Mouse (Mus musculus) naive thymus-derived CD4-positive, alpha-beta T cell, adult 2 months (primary cell): ENCODE data around the gene Rnf130.
"Not testable (repeated sequence)": the region's sequence is repeated elsewhere in the genome, so short reads cannot be mapped to it uniquely, and the experiment has no call there.

Experiments
- DNase-seq: peaks from one replicate; pipeline ENCODE4 v3.0.0-alpha.2; 2011; ENCODE audit warnings: low read depth

Rnf130 gene

GRCm38 (mm10) chr11:50089840-50090239, 64.7 kb downstream of the Rnf130 start:
- DNase-seq, result no peak

DNA sequence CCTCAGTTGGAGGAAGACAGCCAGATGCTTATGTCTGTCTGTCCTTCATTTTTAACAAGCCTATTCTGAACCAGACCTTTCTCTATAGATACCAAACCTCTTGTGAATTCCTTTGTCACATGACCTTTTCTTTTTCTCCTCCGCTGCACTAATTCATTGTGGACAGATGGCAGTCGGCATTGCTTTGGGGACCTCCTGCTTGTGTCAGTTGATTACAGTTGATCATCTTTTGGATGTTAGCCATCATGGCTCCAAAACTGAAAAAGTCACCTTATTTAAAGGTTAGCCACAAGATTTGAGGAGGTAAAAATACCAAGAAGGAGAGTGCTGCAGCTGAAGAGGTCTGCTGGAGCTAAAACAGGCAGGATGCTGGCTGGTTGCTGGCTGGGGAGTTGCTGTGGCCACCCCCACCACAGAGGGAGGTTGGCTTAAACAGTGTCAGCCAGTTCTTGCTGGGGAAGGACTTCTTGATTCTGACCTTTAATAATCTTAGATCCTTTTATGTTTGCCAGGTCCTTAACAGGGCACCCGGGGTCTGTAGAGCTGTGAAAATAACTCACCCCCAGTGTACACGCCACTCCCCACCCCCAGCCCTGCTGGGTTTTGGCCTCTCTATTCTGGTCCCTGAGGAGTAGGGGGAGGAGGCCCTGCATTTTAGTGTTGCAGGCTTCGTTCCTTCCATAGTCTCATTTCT, 66.0 kb downstream of the Rnf130 start:
- DNase-seq, result no peak

- DNase-seq, result no peak
These were observed 66.5 kb downstream of the Rnf130 start for GRCm38 (mm10) chr11:50091681-50092080.

DNA sequence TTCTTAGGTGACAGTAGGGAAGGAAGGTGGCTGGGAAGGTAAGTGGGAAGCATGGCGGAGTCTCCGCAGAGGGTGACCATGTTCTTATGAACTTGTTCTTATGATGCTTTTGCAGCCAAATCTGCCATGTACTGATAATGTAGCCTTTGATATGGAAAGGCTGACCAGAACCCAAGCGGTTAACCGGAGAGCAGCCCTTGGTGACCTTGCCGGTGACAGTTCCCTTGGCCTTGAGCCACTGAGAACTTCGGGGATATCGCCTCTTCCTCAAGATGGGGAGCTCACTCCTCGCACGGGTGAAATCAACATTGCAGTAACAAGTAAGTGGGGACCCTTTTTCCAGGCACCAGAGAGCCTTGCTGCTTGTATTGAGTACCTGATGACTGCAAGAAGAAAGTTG, 70.5 kb downstream of the Rnf130 start:
- DNase-seq, result no peak

DNA sequence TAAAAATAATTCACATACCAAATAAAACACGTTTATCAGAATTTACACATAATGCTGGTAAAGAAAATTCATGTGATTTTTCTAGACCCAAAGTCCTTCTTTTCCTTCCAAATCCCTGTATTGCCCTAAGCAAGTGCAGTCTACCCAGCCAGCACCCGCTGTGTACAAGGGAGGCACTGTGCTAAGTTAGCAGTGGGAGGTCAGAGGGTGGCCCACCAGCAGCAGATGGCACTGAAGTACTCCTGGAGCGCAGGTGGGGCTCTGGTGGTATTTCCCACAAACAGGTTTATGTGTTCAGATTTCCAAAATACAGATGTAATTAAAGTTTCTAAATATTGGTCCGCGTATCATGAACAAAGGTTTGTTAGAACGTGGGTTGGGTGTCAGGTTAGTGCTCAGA, 71.9 kb downstream of the Rnf130 start:
- no peak for DNase-seq

GRCm38 (mm10) chr11:50098961-50099481, 73.9 kb downstream of the Rnf130 start:
- no peak for DNase-seq

- DNase-seq, result no peak
These were observed 74.5 kb downstream of the Rnf130 start for GRCm38 (mm10) chr11:50099692-50100091.

DNA sequence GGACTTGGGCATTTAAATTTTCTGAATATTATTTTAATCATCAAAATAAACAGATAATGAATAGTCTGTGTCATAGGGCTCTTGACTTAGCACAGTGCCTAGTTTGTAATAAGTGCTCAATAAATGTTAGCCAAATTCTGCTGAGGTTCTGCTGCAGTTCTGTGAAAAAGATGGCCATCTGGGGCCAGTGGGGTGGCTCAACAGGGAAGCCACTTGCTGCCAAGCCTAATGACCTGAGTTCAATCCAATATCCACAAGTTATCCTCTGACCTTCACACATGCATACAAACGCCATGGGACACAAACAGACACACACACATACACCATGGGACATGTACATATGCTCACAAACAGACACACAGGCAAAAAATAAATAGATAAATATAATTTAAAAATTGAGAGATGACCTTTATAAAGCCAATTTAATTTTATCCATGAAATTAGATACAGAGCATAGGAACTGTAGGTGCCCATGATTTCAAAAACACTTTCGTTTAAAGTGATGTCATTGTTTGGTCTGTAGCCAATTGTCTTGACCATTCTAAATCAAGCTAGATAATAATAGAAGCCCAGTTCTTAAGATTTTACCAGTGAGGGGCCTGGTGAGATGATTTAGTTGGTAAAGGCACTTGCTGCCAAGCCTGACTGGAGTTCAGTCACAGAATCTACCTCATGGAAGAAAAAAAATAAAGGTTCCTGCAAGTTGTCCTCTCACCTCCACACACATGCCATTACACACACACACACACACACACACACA, 75.6 kb downstream of the Rnf130 start:
- DNase-seq, result no peak

GRCm38 (mm10) chr11:50101962-50102361, 76.8 kb downstream of the Rnf130 start:
- DNase-seq, result not testable (repeated sequence)

- no peak for DNase-seq
These were observed 78.9 kb downstream of the Rnf130 start for GRCm38 (mm10) chr11:50104016-50104415.

DNA sequence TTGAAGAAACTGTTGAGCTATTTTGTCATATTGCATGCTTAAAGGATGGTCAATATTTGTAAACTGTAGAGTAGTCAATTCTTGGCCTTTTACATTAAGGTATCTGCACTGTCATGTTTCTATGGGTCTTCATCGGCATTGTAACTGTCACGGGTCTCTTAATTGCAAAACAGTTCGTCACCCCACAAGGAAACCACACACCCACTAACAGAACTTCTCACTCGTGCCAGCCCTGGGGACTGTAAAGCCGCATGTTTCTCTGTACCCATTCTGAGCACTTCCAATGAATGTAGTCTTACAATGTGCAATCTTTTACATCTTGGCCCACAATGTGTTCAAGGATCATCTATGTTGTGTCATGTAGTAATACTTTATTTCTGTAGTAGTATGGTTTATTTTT, 80.1 kb downstream of the Rnf130 start:
- DNase-seq, result no peak

DNA sequence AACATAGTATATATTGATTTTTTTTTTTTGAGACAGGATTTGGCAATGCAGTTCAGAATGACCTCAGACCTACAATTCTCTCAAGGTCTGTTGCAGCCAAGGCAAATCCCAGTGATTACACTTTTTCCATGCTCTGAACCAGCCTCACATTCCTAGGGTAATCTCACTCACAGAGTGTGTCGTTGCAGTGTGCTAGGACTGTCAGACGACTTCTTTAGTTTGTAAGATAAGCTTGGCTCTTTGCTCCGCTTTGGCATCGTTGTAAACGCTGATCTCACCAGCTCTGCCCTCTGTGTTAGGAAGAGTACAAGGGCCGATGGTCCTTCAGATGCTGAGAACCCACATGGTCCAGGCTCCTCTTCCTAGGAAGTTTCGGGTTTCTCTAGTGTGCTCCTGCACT, 80.9 kb downstream of the Rnf130 start:
- no peak for DNase-seq

DNA sequence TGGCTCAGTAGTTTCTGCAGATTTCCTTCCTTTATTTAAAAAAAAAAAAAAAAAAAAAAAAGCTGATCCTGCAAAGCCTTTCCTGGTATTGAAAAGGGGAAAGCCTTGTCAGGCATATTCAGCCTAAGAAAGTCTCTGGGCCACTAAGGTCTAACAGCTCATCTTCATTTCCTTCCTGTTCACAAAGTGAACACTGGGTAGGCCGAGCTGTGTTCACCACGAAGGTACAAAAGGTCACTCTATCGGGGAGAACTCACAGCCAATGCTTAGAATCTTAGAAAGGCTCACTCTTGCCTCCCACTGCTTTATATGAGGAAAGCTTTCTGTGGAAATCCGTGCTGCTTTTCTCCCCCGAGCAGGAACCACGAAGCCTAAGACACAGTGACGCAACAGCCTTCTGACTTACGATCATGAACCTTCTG, 83.7 kb downstream of the Rnf130 start:
- no peak for DNase-seq

DNA sequence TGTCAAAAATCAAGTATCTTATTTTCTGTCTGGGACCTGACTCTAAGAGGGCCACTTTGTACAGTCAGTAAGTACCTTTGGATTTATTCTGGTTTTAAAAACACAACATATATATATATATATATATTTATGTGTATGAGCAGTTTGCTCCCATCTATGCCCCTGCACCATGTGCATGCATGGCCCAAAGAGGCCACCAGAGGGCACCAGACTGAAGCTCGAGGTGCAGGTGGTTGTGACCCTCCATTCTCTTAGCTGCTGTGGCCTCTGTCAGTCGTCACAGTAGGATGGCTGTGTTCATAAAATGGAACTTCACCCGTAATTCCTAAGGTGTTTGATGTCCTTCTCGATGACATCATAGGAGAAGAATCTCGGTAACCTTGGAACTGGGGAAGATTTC, 89.2 kb downstream of the Rnf130 start:
- peak; percentile 90 for DNase-seq

DNA sequence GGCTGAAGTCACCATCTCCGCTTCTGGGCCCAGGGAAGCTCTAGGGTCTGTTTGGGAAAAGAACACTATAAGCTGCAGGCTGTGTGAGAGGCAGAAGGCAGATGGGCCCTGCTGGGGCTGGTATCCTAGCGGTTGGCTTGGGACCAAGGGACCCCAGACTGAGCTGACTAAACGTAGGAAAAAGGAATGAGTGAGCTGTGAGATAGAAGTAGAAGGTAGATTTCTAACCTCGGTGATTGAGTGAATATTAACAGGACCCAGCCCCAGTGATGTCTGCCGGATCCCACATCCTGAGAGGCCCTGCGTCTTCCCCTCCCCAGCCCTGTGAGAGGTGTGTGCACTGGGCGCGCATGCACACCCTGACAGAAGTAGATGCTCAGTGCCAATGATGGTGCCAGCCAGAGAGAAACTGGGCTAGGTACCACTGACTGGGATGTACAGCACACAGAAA, 97.5 kb downstream of the Rnf130 start:
- no peak for DNase-seq

- no peak for DNase-seq
These were observed 102.6 kb downstream of the Rnf130 start for GRCm38 (mm10) chr11:50127781-50128180.

- DNase-seq, result peak; percentile 93
These were observed 105.9 kb downstream of the Rnf130 start, which contains the start of gene Tbc1d9b for GRCm38 (mm10) chr11:50130811-50131766. Tbc1d9b (plus strand) TSS chr11:50131396.

GRCm38 (mm10) chr11:50131801-50132201, 106.7 kb downstream of the Rnf130 start:
- DNase-seq, result no peak

- no peak for DNase-seq
These were observed 107.1 kb downstream of the Rnf130 start for GRCm38 (mm10) chr11:50132265-50132664.

GRCm38 (mm10) chr11:50134136-50134859, 109.2 kb downstream of the Rnf130 start:
- peak; percentile 24 for DNase-seq

DNA sequence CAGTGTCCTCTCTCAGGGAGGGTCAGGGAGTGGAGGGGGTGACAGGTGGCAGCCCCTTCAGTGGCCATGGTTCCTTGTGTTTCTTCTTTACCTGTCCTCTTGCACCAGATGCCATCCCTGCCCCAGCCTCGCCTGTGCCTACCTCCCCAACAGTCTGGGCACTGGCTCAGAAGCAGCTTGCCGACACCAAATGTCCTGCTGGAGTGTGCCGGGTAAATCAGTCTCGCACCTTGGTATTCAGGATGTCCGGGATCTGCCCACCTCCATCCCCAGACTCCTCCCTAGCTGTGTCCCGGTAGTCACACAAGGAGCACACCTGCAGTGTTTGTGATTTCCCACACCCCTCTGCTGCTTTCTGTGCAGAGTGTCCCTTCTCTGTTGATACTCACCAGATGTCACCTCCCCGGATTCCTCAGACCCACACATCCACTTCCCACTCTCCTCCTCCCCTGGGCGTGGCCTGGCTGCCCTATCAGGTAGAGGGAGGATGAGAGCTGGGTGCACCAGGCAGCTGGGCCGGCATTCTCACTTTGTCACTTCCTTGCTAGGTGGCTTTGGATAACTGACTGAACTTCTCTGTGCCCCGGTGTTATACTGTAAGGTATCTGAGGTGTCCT, 113.2 kb downstream of the Rnf130 start:
- no peak for DNase-seq
